Mouse (Mus musculus): ENCODE measurements around the gene Ttll9.
A peak's percentile ranks its signal among the peaks of the same experiment; 100 is the strongest.

Gene Ttll9

DNA sequence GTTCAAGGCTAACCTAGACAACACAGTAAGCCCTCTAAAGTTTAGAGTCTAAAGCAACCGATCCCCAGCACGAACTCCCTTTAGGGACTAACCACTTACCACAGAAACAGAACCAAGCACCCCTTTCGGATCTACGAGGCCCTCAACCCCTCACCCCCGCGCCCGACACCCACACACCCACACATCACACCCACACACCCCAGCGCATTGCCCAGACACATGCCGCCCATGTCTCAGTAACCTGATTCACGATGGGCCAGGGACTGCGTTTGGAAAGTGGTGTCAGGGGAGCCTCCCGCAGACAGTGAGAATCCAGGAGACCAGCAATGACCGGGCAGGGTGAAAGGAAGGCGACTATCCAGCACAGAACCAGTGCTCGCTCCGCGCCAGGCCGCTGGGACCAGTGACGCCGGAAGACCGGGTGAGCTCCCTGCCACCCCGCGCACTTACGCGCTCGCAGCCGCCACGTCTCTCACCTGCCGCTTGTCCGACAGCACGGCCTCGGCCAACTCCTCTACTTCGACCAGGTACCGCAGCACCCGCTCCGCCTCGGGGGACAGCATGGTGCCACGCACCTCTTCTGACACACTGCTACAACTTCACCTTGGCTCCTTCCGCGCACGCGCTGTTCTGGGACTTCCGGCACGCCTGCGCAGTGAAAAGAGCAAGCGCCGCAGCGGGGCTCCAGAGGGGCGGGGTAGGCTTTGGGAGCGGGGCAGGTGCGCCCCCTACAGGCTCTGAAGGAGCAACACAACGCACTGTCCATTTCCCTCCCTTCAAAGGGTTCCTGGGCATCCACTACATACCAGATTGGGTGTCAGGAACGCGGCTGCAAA lies 52.7 kb downstream of the Ttll9 start, which contains the start of gene Pdrg1:
Gene Pdrg1 (minus strand): TSS at position 670 of the 836 bp plus-strand sequence.
- DNase-seq = peak; percentile 96

DNA sequence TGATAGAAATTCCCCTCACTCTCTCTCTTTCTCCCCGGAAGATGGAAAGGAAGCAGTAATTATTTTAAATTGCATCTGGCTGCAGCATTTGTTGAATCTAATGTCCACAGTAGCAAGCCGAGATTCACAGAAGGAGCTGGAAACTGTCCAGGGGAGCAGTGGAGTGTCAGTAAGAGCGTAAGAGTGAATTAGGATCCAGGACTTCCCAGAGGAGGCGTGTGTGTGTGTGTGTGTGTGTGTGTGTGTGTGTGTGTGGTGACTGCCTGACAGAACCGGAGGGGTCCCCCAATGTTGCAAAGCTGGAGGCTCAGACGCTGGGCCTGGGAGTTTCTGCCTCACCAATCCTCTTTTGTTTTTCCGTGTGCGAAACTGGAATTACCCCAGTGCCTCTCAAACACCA lies 53.5 kb downstream of the Ttll9 start:
- no peak for DNase-seq

DNA sequence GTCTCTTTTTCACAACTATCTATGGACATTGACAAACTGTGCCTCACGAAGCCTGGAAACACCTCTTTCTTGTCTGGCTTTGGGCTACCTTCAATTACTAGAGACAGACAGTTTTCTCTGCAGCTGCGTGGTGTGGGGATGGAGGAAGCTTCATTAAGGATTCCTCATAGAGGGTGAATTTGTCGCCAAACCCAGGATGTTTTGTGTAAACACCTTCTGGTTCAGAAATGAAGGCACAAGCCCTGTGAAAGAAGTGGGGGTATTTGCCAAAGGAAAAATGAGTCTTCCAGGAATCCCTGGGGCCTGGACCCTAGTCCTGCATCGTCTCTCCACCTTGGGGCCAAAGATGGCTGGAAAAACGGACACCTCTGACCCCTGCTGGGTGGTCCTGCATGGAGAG lies 54.5 kb downstream of the Ttll9 start:
- DNase-seq = no peak

DNA sequence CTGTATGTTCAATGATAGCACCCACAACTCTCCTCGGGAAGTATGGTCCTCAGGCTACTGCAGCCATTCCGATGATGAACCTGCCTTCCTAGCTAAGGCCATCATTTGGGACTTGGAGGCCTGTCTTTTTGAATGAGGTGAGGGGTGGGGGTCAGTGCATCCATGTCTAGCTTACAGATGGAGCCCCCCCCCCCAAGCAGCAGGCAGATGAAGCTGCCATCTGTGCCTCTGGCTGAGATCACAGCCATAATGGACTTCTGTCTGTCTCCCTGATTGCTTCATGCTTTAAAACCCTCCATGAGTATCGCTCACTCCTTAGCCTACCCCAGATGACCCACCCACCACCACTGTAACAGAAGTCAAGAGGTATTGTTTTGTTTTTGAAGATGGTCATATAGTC lies 57.1 kb downstream of the Ttll9 start:
- no peak for DNase-seq

DNA sequence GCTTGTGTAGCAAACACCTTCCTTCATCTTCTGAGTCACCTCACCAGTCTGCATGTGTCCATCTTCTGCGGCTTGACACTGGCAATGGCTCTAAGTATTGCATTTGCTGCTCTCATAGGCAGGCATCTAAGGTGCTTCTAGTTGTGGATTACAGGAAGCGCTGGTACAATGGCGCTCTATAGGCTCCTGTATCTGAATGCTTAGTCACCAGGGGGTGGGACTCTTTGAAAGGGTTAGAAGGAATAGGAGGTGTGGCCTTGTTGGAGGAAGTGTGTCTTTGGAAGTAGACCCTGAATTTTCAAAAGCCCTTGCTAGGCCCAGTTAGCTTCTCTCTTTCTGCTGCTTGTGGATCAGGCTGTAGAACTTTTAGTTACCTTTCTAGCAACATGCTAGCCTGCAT lies 58.9 kb downstream of the Ttll9 start:
- no peak for DNase-seq

DNA sequence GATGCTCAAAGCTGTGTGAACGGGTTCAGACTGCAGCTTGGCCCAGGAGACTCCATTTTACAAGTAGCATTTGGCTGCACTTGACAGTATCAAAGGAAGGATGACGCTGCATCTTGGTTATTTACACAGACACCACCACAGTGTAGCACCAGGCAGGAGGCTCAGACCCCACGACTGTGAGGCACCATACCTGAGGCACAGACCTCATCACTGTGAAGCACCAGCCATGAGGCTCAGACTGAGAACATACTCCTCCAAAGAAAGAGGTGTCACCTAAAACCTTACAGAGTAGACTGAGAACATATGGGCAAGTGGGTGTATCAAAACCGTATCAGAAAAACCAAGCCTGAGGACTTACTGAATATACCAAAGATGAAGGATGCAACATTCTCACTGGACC lies 60.6 kb downstream of the Ttll9 start:
- peak; percentile 48 for DNase-seq

DNA sequence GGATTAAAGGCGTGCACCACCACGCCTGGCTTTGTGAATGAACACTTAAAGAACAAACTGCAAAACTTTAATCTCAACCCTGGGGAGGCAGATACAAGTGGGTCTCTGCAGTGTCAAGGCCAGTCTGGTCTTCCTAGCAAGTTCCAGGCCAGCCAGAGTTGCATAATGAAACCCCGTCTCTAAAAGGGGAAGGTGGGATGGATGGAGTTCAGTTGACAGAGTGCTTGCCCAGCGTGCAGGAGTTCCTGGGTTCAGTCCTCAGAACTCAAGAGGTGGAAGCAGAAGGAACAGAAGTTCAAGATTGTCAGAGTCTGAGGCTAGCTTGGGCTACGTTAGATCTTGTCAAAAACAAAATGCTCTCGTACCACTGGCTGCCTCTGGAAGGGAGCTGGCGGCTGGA lies 63.8 kb downstream of the Ttll9 start:
- DNase-seq = no peak

DNA sequence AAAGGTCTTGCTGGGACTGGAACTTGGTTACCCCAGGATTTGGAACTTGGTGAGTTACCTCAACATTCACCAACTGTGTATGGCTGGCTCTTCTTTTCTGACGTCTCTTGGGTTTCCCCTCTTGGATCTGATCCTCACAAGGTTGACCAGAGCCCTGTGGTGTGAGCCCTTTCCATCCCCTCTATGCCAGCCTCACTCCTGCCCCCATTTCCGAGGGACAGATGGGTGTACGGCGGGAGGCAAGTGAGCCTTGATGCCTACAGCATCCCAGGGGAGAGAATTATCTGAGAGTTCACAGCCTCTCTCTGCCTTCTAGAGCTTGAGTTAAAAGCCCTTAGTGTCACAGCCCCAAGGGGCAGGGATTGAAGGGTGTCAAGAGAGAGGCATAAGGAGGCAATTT lies 65.2 kb downstream of the Ttll9 start:
- DNase-seq = no peak

DNA sequence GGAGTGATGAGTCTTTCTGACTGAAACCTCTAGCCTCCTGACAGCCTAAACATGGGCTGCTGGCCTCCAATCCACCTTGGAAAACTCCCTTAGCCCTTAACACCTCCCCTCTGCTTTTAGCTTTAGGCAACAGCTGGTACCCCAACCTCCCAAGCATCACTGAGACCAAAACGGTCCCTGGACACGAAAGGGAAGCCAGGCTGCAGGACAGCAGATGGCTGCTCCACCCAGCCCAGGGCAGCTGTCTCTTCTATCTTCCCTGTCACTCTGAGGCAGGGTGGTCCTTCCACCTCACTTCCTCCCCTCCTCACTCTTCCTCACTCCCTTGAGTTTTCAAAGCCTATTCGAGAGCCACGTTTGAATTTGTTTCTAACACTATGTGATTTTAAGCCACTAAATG lies 68.1 kb downstream of the Ttll9 start:
- no peak for DNase-seq

DNA sequence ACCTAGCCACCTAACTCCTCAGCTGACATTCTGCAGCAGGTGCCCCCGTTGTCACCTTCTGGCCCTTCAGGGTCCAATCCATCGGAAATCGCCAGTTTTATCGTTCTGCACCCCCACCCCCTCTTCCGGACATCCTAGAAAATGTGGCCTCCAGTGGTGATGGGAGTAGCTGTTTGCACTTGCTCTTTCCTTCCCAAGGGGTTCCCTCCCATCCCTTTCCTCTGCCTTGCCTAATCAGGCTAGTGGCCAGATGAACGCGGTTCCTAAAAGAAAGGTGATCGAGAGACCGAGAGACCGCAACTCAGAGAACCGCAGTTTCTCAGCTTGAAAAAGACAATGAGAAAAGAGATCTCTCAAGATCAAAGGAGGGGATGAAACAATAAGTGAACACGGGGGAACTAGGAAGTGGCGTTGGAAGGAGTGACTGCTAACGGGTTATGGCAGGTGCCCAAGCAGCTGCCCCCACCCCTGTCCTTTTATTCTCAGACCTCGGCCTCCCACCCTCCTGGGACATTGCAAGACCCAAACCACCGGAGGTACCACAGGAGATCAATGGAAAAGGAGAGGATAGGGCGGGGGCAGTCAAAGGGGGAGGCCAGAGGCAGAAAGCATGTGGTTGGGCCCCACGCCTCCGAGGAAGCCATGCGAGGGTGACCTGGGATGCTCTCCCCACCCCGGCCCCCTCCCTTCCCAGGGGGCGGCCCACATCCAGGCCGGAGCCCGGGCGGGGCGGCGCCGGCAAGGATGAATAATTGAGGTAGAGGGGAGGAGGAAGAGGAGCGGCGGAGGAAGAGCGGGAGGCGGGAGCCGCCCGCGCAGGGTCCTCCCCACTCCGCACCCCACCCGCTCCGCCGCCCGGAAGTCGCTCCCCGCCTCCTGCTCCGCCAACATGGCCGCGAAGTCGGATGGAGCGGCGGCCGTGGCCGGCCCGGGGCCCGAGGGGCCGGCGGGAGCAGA lies 69.1 kb downstream of the Ttll9 start, which contains the start of gene Xkr7:
Gene Xkr7 (plus strand): TSS at position 727 of the 957 bp plus-strand sequence.
- DNase-seq = no peak

DNA sequence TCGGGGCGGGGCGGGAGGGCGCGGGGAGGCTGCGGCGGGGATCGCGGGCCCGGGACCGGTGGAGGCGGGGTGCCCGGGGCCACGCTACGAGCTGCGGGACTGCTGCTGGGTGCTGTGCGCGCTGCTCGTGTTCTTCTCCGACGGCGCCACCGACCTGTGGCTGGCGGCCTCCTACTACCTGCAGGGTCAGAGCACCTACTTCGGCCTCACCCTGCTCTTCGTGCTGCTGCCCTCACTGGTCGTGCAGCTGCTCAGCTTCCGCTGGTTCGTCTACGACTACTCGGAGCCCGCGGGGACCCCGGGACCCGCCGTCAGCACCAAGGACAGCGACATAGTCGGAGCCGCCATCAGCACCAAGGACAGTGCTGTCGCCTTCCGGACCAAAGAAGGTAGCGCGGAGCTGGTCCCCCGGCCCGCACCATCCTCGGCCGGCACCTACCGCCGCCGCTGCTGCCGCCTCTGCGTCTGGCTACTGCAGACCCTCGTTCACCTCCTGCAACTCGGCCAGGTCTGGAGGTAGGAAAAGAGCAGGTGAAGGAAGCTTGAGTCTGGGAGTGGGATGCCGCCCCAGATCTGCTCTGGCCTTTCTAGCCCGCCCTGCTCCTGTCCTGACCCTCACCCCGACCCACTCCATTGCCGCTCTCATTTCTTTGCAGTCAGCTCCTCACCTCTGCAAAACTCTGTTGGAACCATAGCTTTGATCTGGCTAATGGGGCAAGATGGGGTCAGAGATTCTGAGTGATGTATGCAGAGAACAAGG lies 70.0 kb downstream of the Ttll9 start:
- DNase-seq = no peak

DNA sequence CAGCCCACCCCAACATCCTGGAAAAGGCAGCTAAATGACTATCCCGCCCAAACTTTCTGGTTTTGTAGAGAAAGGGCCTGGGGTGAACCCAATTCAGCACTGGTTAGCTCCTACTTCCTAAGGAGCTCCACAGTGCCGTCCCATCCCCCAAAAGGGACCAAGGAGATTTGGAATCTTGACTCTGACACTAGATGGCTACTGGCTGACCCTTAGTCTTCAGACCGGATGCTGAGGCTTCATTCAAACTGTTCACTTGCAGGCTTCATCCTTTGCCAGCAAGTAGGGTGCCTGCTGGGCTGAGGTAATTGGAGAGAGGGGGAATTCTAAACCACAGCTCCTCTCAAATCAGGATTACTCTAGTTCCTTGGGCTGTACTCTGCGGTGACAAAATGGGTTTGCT lies 70.7 kb downstream of the Ttll9 start:
- no peak for DNase-seq

DNA sequence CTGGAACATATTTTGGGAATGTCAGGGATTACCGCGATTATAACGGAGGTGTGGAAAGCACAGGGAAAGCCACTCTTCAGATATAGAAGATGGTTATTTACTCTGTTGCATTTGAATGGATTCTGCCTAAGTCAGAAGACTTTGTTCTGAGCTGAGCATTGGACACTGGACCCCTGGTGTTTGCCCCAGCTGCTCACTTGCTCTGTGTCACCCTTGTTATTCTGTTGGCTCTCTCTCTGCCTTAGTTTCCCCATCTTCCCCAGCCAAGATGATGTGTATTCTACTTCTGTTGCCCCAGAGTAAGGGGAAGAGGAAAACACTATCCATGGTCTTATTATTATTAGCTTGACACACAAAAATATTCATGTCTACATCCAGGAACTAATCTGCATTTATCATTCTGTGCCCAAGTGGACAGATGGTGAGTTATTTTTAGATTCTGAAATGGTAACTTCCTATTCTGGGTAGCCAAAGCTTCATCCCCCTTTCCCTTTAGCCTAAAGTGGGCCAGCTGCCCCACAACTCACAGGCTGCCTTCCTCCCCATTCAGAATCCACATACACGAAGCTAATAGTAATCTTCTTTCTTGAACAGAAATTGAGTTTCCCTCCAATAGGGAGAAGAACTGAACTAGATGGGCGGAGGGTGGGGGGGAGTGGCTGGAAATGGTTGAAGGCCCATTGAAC lies 71.4 kb downstream of the Ttll9 start:
- no peak for DNase-seq

DNA sequence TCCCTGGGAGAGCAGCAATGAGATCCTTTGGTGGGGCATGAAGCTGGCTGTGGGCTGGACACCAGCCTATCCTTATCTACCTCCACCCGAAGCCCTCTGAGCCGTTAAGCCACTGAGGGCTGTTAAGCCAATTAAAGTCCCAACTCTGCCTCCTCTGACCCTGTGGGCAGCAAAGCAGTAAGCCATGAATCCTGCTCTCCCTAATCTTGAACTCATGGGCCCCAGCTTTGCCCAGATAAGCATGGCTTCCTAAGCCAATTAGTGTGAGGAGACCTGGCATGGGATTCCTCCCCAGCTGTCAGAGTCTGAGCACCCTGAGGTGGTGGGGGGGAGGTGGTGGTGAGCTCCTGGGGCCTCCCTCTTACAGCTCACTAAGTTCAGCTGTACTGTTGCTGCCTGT lies 74.4 kb downstream of the Ttll9 start:
- no peak for DNase-seq

DNA sequence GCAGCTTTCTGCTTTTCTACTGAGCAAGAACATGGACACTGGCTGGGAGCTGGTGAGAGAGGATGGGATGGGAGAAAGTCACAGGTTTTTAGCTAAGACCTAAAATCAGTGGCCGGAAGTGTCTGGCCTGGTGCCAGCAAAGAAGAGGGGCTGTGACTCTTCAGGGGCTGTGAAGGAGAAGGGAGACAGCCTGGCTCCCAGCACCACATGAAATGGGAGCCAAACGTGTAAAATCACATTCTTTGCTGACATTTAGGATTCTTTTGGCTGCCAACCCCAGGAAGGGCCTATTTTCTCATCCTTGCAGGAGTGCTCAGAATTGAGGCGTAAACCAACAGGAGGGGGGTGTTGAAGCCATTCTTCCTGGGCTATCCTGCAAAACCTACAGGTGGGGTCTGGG lies 81.6 kb downstream of the Ttll9 start:
- DNase-seq = peak; percentile 12

DNA sequence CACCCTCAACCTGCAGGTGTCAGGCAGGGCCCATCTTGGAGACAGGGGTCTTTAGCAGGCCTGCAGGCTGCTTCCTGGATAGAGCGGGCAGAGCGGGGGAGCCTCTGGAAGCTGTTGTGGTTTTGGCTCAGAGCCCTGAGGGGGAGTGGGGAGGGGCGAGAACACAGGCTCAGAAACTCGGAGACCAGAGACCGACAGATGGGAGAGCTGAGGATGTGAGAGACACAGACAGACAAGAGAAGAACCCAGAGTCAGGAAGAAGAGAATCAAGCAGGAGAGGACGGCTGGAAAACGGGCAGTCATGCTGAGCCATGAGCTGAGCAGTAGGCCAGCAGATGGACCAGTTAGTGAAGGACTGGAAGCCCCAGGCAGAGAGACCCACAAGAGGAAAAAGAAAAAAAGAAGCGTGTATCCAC lies 83.6 kb downstream of the Ttll9 start:
- DNase-seq = peak; percentile 78

DNA sequence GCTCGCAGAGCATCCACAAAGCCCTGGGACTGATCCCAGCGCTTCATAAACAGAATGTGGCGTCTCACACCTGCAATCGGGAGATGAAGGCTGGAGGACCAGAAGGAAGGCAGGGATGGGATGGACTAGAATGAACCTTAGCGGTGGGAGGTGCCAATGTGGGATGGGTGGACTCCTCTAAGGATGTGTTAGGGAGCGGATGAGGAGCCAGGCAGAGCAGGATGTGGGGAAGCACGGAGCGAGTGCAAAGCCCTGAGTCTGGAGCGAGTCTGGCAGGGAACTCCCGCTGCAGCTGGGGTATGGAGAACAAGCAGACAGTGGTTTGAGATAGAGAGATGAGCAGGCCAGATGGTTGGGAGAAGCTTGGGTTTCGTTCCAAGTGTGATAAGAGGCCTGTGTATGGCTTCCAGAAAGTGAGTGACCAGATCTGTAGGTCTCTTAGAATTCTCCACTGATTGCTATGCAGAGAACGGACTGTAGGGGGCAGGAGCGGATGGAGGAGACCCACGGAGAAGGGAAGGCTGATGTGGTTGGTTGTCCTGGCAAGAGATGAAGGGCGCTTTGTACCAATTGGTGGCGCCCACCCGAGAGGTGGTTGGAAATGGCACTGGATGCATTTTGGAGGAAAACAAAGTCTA lies 85.7 kb downstream of the Ttll9 start:
- DNase-seq = peak; percentile 71

DNA sequence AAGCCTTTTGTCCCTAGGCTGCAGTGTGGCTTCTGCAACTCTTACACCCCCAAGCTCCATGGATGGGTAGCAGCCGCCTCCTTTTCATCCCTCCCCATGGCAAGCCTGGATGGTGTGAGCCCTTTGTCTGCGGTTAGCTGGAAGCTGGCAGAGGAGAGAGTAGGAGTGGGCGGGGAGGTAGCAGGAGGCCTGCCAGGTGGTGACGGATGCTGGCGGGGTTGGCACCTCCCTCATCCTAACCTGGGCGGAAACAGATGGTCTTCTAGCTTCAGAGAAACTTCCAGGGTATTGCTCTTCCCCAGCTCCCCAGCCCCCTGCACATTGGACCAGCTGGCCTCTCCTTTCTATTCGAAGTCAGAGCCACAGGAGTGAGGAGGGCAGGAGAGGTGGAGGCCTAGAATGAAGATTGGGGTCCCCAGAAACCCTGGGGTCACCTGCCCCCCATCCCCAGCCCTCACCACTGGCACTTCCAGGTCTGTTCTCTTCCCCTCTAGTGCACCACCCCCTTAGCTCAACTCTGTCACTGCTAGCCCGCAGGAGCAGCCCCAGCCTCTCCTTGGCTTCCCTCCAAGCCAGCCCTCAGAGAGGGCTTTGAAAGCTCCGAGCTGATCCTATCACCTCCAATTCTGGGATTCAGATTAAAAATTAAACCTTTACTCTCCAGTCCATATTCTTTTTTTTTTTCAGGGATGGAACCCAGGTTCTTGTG lies 87.2 kb downstream of the Ttll9 start:
- peak; percentile 76 for DNase-seq

DNA sequence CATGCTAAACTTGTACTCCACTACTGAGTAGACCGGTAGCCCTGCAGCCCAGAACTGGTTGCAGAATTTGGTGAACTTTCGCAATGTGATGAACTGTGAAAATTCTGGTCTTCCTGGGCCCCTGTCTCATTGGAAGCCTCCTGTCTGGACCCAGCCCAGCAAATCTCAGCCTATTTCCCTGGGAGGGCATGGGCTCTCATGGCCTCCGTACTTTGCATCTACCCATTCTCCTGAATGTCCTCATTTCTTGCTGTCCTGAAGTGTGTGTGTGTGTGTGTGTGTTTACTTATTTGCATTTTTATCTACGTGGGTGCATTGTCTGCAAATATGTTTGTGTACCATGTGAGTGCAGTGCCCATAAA lies 87.7 kb downstream of the Ttll9 start:
- no peak for DNase-seq

DNA sequence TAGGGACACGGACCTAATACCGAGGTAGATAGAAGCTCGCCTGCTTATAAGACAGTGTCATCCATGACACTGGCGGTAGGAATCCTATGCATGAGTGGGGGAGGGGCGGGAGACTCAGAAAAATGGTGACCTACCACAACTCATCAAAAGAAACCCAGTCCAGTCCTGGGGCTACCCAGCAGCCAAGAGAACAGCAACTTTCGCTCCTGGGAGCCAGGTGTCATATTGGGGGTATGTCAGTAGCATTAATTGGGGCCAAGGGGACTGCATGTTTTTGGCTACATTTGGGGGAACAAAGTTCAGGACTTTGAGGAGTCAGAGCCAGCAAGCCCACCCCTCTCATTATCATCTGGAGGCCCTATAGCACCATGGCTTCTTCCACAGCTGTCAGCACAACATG lies 88.8 kb downstream of the Ttll9 start:
- DNase-seq = no peak

DNA sequence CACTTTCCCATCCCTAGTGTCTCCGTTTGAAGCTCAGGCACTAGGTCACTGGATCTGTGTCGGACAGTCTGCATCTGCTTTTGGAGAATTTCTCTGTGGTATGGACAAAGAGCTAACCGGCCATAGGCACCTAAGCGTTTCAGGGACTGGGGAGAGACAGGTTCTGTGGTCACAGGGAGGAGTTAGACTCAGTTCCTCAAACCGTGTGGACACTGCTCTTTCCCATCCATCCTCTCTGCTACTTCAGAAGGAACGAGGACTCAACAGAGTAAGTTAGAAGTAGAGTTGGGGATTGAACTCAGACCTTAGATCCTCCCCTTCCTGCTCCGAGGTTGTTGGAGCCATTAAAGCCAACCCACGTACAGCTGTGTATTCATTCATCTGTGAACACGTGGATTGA lies 89.3 kb downstream of the Ttll9 start:
- no peak for DNase-seq

Data from right cerebral cortex, adult 18-20 months (tissue).